Mouse (Mus musculus): Measurements from ENCODE around the gene Fars2. TPM values are rescaled to one million over a fixed set of nuclear protein-coding genes. Genes with fewer than 3 reads are reported as not detected.

Fars2 gene
- polyA plus RNA-seq, 1 experiment from 2014 or later = 32.5 TPM

DNA sequence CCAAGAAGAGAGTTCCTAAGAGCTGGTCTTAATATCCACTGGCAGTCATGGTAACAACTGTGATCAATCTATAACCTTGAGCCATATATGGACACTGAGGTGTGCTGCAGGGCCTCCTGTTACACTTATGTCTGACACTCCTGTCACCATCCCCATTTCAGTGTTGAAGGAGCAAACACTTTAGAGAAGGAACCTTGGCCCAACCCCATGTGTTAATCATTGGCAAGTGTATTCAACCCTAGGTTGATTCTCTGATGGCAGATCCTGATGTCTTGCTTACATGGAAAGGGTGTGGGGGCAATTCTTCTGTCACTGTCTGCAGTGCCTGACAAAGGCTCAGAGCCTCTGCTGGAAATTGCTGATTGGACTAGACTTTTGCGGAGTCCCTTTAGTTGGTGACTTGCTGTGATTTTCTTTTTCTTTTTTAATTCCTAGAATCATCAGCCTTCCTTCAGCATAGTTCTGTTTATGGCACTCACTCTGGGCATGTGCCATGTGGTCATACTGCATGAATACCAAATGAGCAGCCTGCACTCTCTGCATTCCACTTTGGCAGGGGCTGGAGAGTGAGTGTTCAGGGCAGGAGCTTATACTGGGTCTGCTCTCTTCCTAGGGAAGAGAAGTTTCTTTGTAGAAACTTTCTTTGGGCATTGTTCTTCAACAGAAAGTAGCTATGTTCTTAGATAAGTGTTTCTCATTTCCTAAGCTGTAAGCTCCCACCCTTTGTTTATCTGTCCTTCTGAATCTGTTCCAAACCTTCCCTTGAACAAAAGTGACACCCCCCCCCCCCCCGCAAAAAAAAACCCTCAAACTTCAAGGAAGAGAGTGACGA is 181.0 kb downstream of the Fars2 start:
- no peaks in the 10 kb centered on the region for H3K36me3 ChIP-seq (ENCODE audit: control insufficient read depth, insufficient read depth, low read length)
- H3K27me3 ChIP-seq (replicated peaks; ENCODE audit: control insufficient read depth, insufficient read depth, low read length) = no peaks in the 10 kb centered on the region
- H3K4me3 ChIP-seq (ENCODE audit: low read depth, low read length) = no peak overlapping the region
- ATAC-seq (ENCODE audit: low read depth) (0 out of 2 replicates have a peak, but pooled peaks have one; percentile 49), DNase-seq (ENCODE audit: low spot score) (no peak)
- WGBS = 68% methylated on average over 3 of the region's 3 CpGs
- peaks cover 28% of the 10 kb centered on the region for H3K4me1 ChIP-seq (ENCODE audit: control insufficient read depth, insufficient read depth, low read length)
- no peak overlapping the region for H3K9ac ChIP-seq (ENCODE audit: low read depth, low read length)
- H3K27ac ChIP-seq (replicated peaks; ENCODE audit: low read depth, low read length) = no peak overlapping the region
- no peaks in the 10 kb centered on the region for H3K9me3 ChIP-seq (ENCODE audit: control insufficient read depth, low read length)
- H3K4me2 ChIP-seq (ENCODE audit: low read depth, low read length) = no peak overlapping the region

DNA sequence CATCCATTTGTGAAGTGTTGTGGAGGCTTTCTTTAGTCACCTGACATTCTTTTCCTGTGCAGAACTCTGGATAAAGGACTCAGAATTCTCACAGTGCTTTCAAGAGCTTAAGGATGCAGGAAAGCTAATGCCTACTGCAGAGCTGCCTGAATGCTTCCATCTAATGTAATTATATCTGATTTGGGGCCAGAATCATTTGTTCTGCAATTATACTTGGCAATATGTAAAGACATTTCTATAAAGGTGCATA is 181.5 kb downstream of the Fars2 start:
- no peak overlapping the region for H3K27ac ChIP-seq (replicated peaks; ENCODE audit: low read depth, low read length)
- no peak overlapping the region for H3K9ac ChIP-seq (ENCODE audit: low read depth, low read length)
- H3K27me3 ChIP-seq (replicated peaks; ENCODE audit: control insufficient read depth, insufficient read depth, low read length) = no peaks in the 10 kb centered on the region
- no peak for DNase-seq (ENCODE audit: low spot score)
- no peak for ATAC-seq (ENCODE audit: low read depth)
- no peak overlapping the region for H3K4me2 ChIP-seq (ENCODE audit: low read depth, low read length)
- no peaks in the 10 kb centered on the region for H3K36me3 ChIP-seq (ENCODE audit: control insufficient read depth, insufficient read depth, low read length)
- no peak overlapping the region for H3K4me3 ChIP-seq (ENCODE audit: low read depth, low read length)
- no peaks in the 10 kb centered on the region for H3K9me3 ChIP-seq (ENCODE audit: control insufficient read depth, low read length)
- H3K4me1 ChIP-seq (ENCODE audit: control insufficient read depth, insufficient read depth, low read length) = peaks cover 28% of the 10 kb centered on the region

DNA sequence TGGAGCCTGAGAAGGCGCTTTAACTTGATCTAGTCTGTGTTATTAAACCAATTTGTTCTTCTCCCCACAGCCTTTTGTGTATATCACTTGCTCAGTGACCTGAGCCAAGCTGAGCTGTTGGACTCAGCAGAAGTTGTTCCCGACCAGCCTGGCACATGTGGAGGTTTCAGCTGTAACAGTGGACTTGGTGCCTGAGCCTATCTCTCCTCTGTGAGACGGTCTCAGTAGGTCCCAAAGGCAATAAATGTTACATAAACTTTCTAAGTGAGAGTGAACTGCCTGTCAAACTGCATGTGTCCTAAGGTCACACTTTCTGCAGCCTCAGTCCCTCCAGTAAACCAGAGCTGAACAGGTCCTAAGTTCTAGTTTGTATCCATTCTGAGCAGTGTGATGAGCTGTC is 185.6 kb downstream of the Fars2 start:
- H3K9me3 ChIP-seq (ENCODE audit: control insufficient read depth, low read length) = no peaks in the 10 kb centered on the region
- peaks cover 6% of the 10 kb centered on the region for H3K4me1 ChIP-seq (ENCODE audit: control insufficient read depth, insufficient read depth, low read length)
- no peak for DNase-seq (ENCODE audit: low spot score)
- H3K27me3 ChIP-seq (replicated peaks; ENCODE audit: control insufficient read depth, insufficient read depth, low read length) = no peaks in the 10 kb centered on the region
- H3K36me3 ChIP-seq (ENCODE audit: control insufficient read depth, insufficient read depth, low read length) = no peaks in the 10 kb centered on the region
- H3K4me3 ChIP-seq (ENCODE audit: low read depth, low read length) = no peak overlapping the region
- no peak overlapping the region for H3K27ac ChIP-seq (replicated peaks; ENCODE audit: low read depth, low read length)
- H3K4me2 ChIP-seq (ENCODE audit: low read depth, low read length) = no peak overlapping the region
- WGBS = 68% methylated on average over 3 of the region's 3 CpGs
- H3K9ac ChIP-seq (ENCODE audit: low read depth, low read length) = no peak overlapping the region
- no peak for ATAC-seq (ENCODE audit: low read depth)

DNA sequence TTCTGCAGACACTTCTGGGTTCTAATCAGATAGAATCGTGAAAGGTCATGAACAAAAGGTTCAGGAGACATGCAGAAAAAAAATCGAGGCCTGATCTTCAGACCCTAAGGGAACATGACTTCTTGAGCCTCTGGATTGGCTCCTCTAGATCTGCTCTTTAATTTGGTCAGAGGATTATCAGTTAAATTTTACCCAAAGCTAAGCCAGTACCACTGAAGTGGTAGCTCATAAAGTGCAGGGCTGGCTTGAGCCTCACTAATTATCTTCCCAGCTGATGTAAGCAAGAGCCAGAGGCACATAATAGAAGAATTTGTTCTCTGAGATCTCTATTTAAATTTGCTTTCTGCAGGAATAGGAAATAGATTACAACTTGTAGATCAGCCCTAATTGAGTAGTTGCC is 188.1 kb downstream of the Fars2 start:
- H3K27me3 ChIP-seq (replicated peaks; ENCODE audit: control insufficient read depth, insufficient read depth, low read length) = no peaks in the 10 kb centered on the region
- H3K9me3 ChIP-seq (ENCODE audit: control insufficient read depth, low read length) = no peaks in the 10 kb centered on the region
- no peak for ATAC-seq (ENCODE audit: low read depth)
- DNase-seq (ENCODE audit: low spot score) = no peak
- no peaks in the 10 kb centered on the region for H3K4me1 ChIP-seq (ENCODE audit: control insufficient read depth, insufficient read depth, low read length)
- H3K27ac ChIP-seq (replicated peaks; ENCODE audit: low read depth, low read length) = no peak overlapping the region
- H3K4me2 ChIP-seq (ENCODE audit: low read depth, low read length) = no peak overlapping the region
- H3K4me3 ChIP-seq (ENCODE audit: low read depth, low read length) = no peak overlapping the region
- no peak overlapping the region for H3K9ac ChIP-seq (ENCODE audit: low read depth, low read length)
- WGBS = 64% methylated on average over 2 of the region's 2 CpGs
- H3K36me3 ChIP-seq (ENCODE audit: control insufficient read depth, insufficient read depth, low read length) = no peaks in the 10 kb centered on the region

DNA sequence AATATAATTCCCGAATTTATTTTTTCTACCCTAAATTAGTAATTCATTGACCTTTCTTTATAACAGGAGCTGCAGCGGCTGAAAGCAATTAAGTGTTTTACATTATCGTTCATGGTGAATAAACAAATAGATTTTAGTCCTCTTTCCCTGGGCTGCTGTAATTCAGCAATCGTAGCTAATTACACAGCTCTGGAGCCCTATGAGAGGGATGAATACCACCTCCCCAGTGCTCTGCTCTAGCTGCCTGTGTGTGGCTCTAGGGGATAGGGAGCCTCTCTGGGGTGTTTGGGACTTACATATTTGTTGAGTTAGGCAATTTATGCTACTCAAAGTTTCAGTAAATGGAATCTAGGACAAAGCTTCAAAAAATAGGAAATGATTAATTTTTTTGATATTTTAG is 190.2 kb downstream of the Fars2 start:
- 51% methylated on average over 4 of the region's 4 CpGs for WGBS
- H3K36me3 ChIP-seq (ENCODE audit: control insufficient read depth, insufficient read depth, low read length) = no peaks in the 10 kb centered on the region
- H3K4me3 ChIP-seq (ENCODE audit: low read depth, low read length) = no peak overlapping the region
- no peak overlapping the region for H3K9ac ChIP-seq (ENCODE audit: low read depth, low read length)
- peak; percentile 14 for DNase-seq (ENCODE audit: low spot score)
- no peak for ATAC-seq (ENCODE audit: low read depth)
- H3K27me3 ChIP-seq (replicated peaks; ENCODE audit: control insufficient read depth, insufficient read depth, low read length) = no peaks in the 10 kb centered on the region
- H3K9me3 ChIP-seq (ENCODE audit: control insufficient read depth, low read length) = no peaks in the 10 kb centered on the region
- no peak overlapping the region for H3K27ac ChIP-seq (replicated peaks; ENCODE audit: low read depth, low read length)
- no peak overlapping the region for H3K4me2 ChIP-seq (ENCODE audit: low read depth, low read length)
- H3K4me1 ChIP-seq (ENCODE audit: control insufficient read depth, insufficient read depth, low read length) = no peaks in the 10 kb centered on the region

DNA sequence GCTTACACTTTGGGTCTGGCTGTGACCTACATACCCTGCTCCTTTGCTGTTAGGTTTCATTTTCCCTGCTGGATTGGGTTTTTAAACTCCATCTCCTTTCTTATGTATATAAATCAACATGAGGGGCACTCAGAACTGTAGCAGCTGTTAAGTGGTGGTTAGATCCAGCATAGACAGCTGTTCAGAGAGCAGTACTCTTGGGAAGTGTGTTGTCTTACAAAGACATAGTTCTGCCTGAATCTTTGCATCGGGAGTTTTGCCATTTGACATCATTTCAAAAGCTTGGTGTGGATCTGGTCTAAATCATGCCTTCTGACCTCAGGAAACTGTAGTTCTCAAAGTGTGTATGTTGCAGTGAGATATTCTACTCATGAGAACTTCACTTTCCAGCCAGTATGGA is 191.9 kb downstream of the Fars2 start:
- DNase-seq (ENCODE audit: low spot score) (peak; percentile 51), ATAC-seq (ENCODE audit: low read depth) (peak; percentile 72; the same call in 1 of the 2 replicates)
- Histone ChIP-seq H3K4me2 (ENCODE audit: low read depth, low read length) (no peak overlapping the region), H3K27ac (replicated peaks; ENCODE audit: low read depth, low read length) (no peak overlapping the region), H3K4me3 (ENCODE audit: low read depth, low read length) (no peak overlapping the region), H3K4me1 (ENCODE audit: control insufficient read depth, insufficient read depth, low read length) (no peaks in the 10 kb centered on the region), H3K9me3 (ENCODE audit: control insufficient read depth, low read length) (no peaks in the 10 kb centered on the region), H3K27me3 (replicated peaks; ENCODE audit: control insufficient read depth, insufficient read depth, low read length) (no peaks in the 10 kb centered on the region), H3K36me3 (ENCODE audit: control insufficient read depth, insufficient read depth, low read length) (no peaks in the 10 kb centered on the region), H3K9ac (ENCODE audit: low read depth, low read length) (no peak overlapping the region)
- WGBS = 60% methylated on average over 1 of the region's 1 CpGs

DNA sequence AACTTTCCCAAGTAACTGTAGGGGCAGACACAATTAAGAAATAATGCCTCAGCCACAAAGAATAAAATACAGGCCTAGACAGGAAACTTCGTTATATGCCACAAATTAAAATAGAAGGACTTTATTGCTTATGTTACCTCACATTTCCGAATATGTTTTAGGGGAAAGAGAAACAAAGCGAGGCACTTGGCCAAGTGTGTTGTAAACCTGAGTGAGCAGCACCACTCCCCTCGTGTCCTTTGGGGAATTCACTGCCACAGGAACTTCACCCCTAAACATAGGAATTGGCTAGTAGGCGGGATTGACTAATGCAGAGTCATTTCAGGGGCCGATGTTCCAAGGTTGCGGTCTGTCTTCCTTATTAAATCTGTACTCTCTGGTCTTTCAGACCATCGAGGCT is 197.0 kb downstream of the Fars2 start:
- ATAC-seq (ENCODE audit: low read depth) = no peak

DNA sequence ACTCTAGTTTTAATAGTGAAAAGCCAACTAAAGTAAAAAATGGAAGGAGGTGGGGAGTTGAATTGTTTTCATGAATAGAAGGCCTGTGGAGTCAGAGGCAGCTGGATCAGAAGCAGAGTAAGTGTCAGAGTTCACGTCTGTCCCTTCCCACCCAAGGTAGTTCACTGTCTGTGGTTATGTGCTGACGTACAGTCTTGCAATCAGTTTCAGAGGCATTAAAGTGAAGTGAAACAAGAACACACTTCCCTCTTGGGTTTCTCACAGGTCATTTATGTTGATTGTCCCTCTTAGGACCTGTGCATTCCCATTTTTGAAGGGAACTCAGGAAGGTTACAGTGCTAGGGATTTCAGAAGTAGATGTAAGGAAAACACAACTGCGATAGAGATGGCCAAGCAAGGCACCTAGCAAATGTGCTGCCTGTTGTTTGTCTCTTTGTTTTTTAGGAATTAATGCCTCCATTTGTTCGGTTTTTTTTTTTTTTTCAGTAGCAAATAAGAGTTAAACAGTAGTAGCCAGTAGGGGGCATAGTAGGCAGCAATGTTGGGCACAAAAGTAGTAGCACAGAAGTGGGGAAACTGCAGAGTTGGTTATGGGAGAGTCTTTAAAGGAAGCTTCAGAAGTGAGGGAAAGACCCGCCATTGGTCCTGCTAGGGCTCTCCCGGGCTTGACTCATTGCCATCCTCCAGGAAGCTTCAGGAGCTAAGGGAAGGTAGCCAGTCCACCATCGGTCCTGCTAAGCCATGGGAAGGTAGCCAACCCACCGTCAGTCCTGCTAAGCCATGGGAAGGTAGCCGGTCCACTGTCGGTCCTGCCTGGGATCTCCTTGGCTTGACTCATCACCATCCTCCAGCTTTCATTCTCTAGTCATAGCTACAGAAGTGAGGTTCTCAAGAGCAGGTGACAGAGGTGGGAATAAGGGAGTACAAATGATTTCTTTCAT is 197.9 kb downstream of the Fars2 start:
- Histone ChIP-seq H3K4me1 (ENCODE audit: control insufficient read depth, insufficient read depth, low read length) (no peaks in the 10 kb centered on the region), H3K4me2 (ENCODE audit: low read depth, low read length) (no peak overlapping the region), H3K4me3 (ENCODE audit: low read depth, low read length) (no peak overlapping the region), H3K9me3 (ENCODE audit: control insufficient read depth, low read length) (no peaks in the 10 kb centered on the region), H3K27me3 (replicated peaks; ENCODE audit: control insufficient read depth, insufficient read depth, low read length) (no peaks in the 10 kb centered on the region), H3K9ac (ENCODE audit: low read depth, low read length) (no peak overlapping the region), H3K36me3 (ENCODE audit: control insufficient read depth, insufficient read depth, low read length) (no peaks in the 10 kb centered on the region), H3K27ac (replicated peaks; ENCODE audit: low read depth, low read length) (no peak overlapping the region)
- WGBS = 86% methylated on average over 10 of the region's 10 CpGs
- DNase-seq (ENCODE audit: low spot score) (no peak), ATAC-seq (ENCODE audit: low read depth) (no peak)

More for the DNA sequence above, 197.0 kb downstream of the Fars2 start:
- Histone ChIP-seq H3K27ac (replicated peaks; ENCODE audit: low read depth, low read length) (no peak overlapping the region), H3K4me3 (ENCODE audit: low read depth, low read length) (no peak overlapping the region), H3K27me3 (replicated peaks; ENCODE audit: control insufficient read depth, insufficient read depth, low read length) (no peaks in the 10 kb centered on the region), H3K4me2 (ENCODE audit: low read depth, low read length) (no peak overlapping the region), H3K9me3 (ENCODE audit: control insufficient read depth, low read length) (no peaks in the 10 kb centered on the region), H3K9ac (ENCODE audit: low read depth, low read length) (no peak overlapping the region), H3K36me3 (ENCODE audit: control insufficient read depth, insufficient read depth, low read length) (no peaks in the 10 kb centered on the region), H3K4me1 (ENCODE audit: control insufficient read depth, insufficient read depth, low read length) (no peaks in the 10 kb centered on the region)
- no peak for DNase-seq (ENCODE audit: low spot score)
- 76% methylated on average over 8 of the region's 8 CpGs for WGBS

All from embryonic facial prominence, embryonic 14.5 days (tissue).